12 mouse cellular contexts compared by ENCODE assay signal in genomic region chr1:54578358-54579184, GRCm38 (mm10). TPM values are rescaled to one million over a fixed set of nuclear protein-coding genes. Genes with fewer than 3 reads are reported as not detected.
DNase-seq lines count a peak whose midpoint lies in the region; ATAC-seq and TF ChIP-seq lines count a peak whose summit lies in the region.
"Had no signal": no experiment of that assay in that cellular context is flagged by ENCODE, and none has a peak within 500 bp of the region (broad histone marks: within the 10 kb centered on the region; RNA-seq: fewer than 3 reads in every experiment).

No protein-coding gene starts in this region.

- no peaks in the 10 kb centered on the region for H3K27me3 ChIP-seq in limb, embryonic 14.5 days (ENCODE audit: control insufficient read depth, insufficient read depth, low read length)
- H3K27me3 ChIP-seq in limb, embryonic 10.5 days (ENCODE audit: low read depth, poor library complexity, severe bottlenecking), result no peaks in the 10 kb centered on the region
- no peaks in the 10 kb centered on the region for H3K27me3 ChIP-seq in hindbrain, embryonic 16.5 days (replicated peaks; ENCODE audit: control insufficient read depth, insufficient read depth, low read length)
- H3K27me3 ChIP-seq: embryonic facial prominence, embryonic 15.5 days; lung, embryonic 15.5 days had no signal

- no peaks in the 10 kb centered on the region for H3K9me3 ChIP-seq in limb, embryonic 14.5 days (ENCODE audit: control insufficient read depth, low read length)
- no peaks in the 10 kb centered on the region for H3K9me3 ChIP-seq in limb, embryonic 10.5 days (replicated peaks)
- H3K9me3 ChIP-seq in hindbrain, embryonic 16.5 days (ENCODE audit: control insufficient read depth, low read length), result no peaks in the 10 kb centered on the region
- H3K9me3 ChIP-seq: embryonic facial prominence, embryonic 15.5 days; lung, embryonic 15.5 days had no signal

- ATAC-seq in limb, embryonic 14.5 days (ENCODE audit: low FRiP score, low read depth), result no peak
- peak; percentile 86 for ATAC-seq in hindbrain, embryonic 16.5 days
- ATAC-seq in megakaryocyte progenitor cell, adult 5-6 weeks (replicated peaks; ENCODE audit: poor library complexity), result no peak

- no peak for TF ChIP-seq POLR2A in limb, embryonic 14.5 days (IDR thresholded peaks at IDR 0.05; ENCODE audit: borderline replicate concordance, extremely low read depth, insufficient read depth, insufficient read length)

- intact Hi-C loops in gastrocnemius, postnatal 14 days (cut with DNase I; ENCODE audit: low total_unique reads), result no loop called here

- DNase-seq in limb, embryonic 14.5 days (ENCODE audit: low spot score), result peak; percentile 21
- no peak for DNase-seq in limb, embryonic 10.5 days (ENCODE audit: low spot score)
- DNase-seq in embryo, embryonic 10.5 days (ENCODE audit: low spot score), result peak; percentile 50
- DNase-seq in retina, embryonic 14.5 days (ENCODE audit: low spot score), result peak; percentile 59
- no peak for DNase-seq in gastrocnemius, postnatal 14 days
- no peak for DNase-seq in adrenal gland, adult 18-20 months (ENCODE audit: low spot score in 2 of 2)
- DNase-seq: heart, adult 11 months; thymus, adult 18-20 months had no signal

- no peak overlapping the region for H3K9ac ChIP-seq in limb, embryonic 14.5 days (ENCODE audit: low read depth, low read length, severe bottlenecking)
- no peak overlapping the region for H3K9ac ChIP-seq in hindbrain, embryonic 16.5 days (ENCODE audit: low read depth, low read length)
- H3K9ac ChIP-seq: embryonic facial prominence, embryonic 15.5 days; lung, embryonic 15.5 days had no signal

- WGBS in limb, embryonic 14.5 days, result 49% methylated on average over 8 of the region's 8 CpGs
- WGBS in limb, embryonic 10.5 days, result 74% methylated on average over 8 of the region's 8 CpGs
- 26% methylated on average over 8 of the region's 8 CpGs for WGBS in hindbrain, embryonic 16.5 days

- H3K4me3 ChIP-seq in limb, embryonic 14.5 days (replicated peaks; ENCODE audit: low read length), result no peak overlapping the region
- H3K4me3 ChIP-seq in limb, embryonic 10.5 days, result no peak overlapping the region
- no peak overlapping the region for H3K4me3 ChIP-seq in hindbrain, embryonic 16.5 days (ENCODE audit: low read length)
- H3K4me3 ChIP-seq: embryonic facial prominence, embryonic 15.5 days; lung, embryonic 15.5 days had no signal

- no peak overlapping the region for H3K4me2 ChIP-seq in limb, embryonic 14.5 days (replicated peaks; ENCODE audit: low read depth, low read length, severe bottlenecking)
- peak overlapping the region; percentile 37 for H3K4me2 ChIP-seq in hindbrain, embryonic 16.5 days (ENCODE audit: low read length)
- H3K4me2 ChIP-seq: embryonic facial prominence, embryonic 15.5 days; lung, embryonic 15.5 days had no signal

- H3K27ac ChIP-seq in limb, embryonic 14.5 days (replicated peaks; ENCODE audit: low read depth, low read length), result no peak overlapping the region
- H3K27ac ChIP-seq in limb, embryonic 10.5 days, result no peak overlapping the region
- H3K27ac ChIP-seq in hindbrain, embryonic 16.5 days (ENCODE audit: low read depth, low read length), result peak overlapping the region; percentile 26
- H3K27ac ChIP-seq: embryonic facial prominence, embryonic 15.5 days; lung, embryonic 15.5 days had no signal

- no peaks in the 10 kb centered on the region for H3K36me3 ChIP-seq in limb, embryonic 14.5 days (ENCODE audit: control insufficient read depth, insufficient read depth, low read length)
- no peaks in the 10 kb centered on the region for H3K36me3 ChIP-seq in limb, embryonic 10.5 days
- H3K36me3 ChIP-seq in hindbrain, embryonic 16.5 days (ENCODE audit: control insufficient read depth, insufficient read depth, low read length), result no peaks in the 10 kb centered on the region
- H3K36me3 ChIP-seq: embryonic facial prominence, embryonic 15.5 days; lung, embryonic 15.5 days had no signal

- H3K4me1 ChIP-seq in limb, embryonic 14.5 days (ENCODE audit: control insufficient read depth, insufficient read depth, low read length), result no peaks in the 10 kb centered on the region
- H3K4me1 ChIP-seq in limb, embryonic 10.5 days, result no peaks in the 10 kb centered on the region
- peaks cover 3% of the 10 kb centered on the region for H3K4me1 ChIP-seq in hindbrain, embryonic 16.5 days (ENCODE audit: control insufficient read depth, insufficient read depth, low read depth, low read length)
- H3K4me1 ChIP-seq: embryonic facial prominence, embryonic 15.5 days; lung, embryonic 15.5 days had no signal

RNA-seq across cellular contexts. Expression of gene Pgap1, which starts 21.1 kb away (rescaled TPM):
- 3.3 and 3.5 TPM in 2 replicates for polyA plus RNA-seq in limb, embryonic 14.5 days (2012; rRNA removed)
- polyA plus RNA-seq in limb, embryonic 14.5 days (2014; fragmentation: Nextera tagmentation; extraction: Ambion mirVana), result 6.4 and 7.2 TPM in 2 replicates
- polyA plus RNA-seq in limb, embryonic 10.5 days (2016; fragmentation: Nextera tagmentation; extraction: Ambion mirVana), result 3.0 and 3.6 TPM in 2 replicates
- polyA plus RNA-seq in hindbrain, embryonic 16.5 days (2015; fragmentation: Nextera tagmentation; extraction: Ambion mirVana), result 20.7 and 21.0 TPM in 2 replicates
- total RNA-seq in megakaryocyte progenitor cell, adult 5-6 weeks (2015), result 0.07 and 0.39 TPM in 2 replicates
- total RNA-seq in megakaryocyte progenitor cell, adult 5-6 weeks (2017), result 0.96 and 1.8 TPM in 2 replicates
- total RNA-seq in gastrocnemius, postnatal 14 days (2021), result 1 to 10 TPM; 3.8 to 4.8 TPM
- total RNA-seq in adrenal gland, adult 18-20 months (2021), result 1 to 10 TPM; 3.5 to 6.3 TPM

Comparison
In these comparisons a context has a peak if more than half of its experiments do, and no peak if none do; other contexts are left out.
1. DNase-seq: peak in limb, embryonic 14.5 days (single experiment), embryo, embryonic 10.5 days (single experiment) and retina, embryonic 14.5 days (single experiment); none in limb, embryonic 10.5 days (single experiment), gastrocnemius, postnatal 14 days (single experiment) and adrenal gland, adult 18-20 months (0 of 2).